Mouse (Mus musculus) ES-Bruce4 (cell line): ENCODE results near the gene Ccng1.

ENCODE experiments used
- CTCF ChIP-seq: IDR thresholded peaks from one replicate; pipeline ENCODE4 v1.8.1; 2011; ENCODE audit warnings: low read depth, low read length
- EP300 ChIP-seq: IDR thresholded peaks from 2 replicates; pipeline ENCODE4 v1.6.1; 2011; ENCODE audit warnings: low read depth, low read length; ENCODE audit not compliant: insufficient read depth
- POLR2A ChIP-seq: IDR thresholded peaks from one replicate; pipeline ENCODE4 v1.8.1; 2011; ENCODE audit warnings: low read length; ENCODE audit not compliant: insufficient read depth

- no peak for TF ChIP-seq CTCF
- no peak for TF ChIP-seq POLR2A
- no peak for TF ChIP-seq EP300
Measured at GRCm38 (mm10) chr11:40755968-40756367, 857 bp upstream of the Ccng1 start.
